Mouse (Mus musculus) lung, postnatal 0 days (tissue): ENCODE data around the gene C1qtnf4.

ENCODE experiments used
- CTCF ChIP-seq: IDR thresholded peaks from 2 replicates; pipeline ENCODE4 v1.5.1; 2016; ENCODE audit warnings: antibody characterized with exemption, mild to moderate bottlenecking
- EP300 ChIP-seq: IDR thresholded peaks from 2 replicates; pipeline ENCODE4 v1.6.1; 2016; ENCODE audit warnings: antibody characterized with exemption, mild to moderate bottlenecking, control low read depth

DNA sequence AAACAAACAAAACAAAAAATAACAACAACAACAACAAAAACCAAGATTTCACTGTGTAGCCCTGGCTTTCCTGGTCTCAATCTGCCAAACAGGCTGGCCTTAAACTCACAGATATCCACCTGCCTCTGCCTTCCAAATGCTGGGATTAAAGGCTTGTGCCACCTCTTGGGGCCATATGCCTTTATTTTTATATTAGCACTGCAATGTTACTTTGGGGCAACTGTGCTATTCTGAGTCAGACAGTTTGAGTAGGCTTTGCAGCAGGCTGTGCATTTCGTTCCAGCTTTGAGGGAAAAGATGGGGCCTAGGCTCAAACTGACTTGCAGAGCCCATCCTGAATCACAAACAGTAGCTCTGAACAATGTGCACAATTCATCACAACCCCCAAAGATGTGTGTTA, 42.0 kb upstream of the C1qtnf4 start:
- TF ChIP-seq CTCF (no peak), EP300 (no peak)
